Mouse (Mus musculus) 3134 (cell line): ENCODE data around the gene Nol3.
"Not testable (repeated sequence)": the region's sequence is repeated elsewhere in the genome, so short reads cannot be mapped to it uniquely, and the experiment has no call there.

ENCODE experiments used
- DNase-seq: peaks from one replicate; pipeline ENCODE4 v3.0.0-alpha.2; 2011; ENCODE audit warnings: low spot score; ENCODE audit not compliant: insufficient read length; ENCODE audit errors: extremely low read depth

Gene Nol3

GRCm38 (mm10) chr8:105275840-105276239, at the start of gene Nol3:
Gene Nol3 (plus strand): TSS chr8:105276140.
- DNase-seq, result no peak

GRCm38 (mm10) chr8:105231503-105232320, 44.2 kb upstream of the Nol3 start:
- no peak for DNase-seq

- DNase-seq, result not testable (repeated sequence)
These were observed 43.6 kb upstream of the Nol3 start for GRCm38 (mm10) chr8:105232321-105232693.

- DNase-seq, result no peak
These were observed 42.6 kb upstream of the Nol3 start for GRCm38 (mm10) chr8:105233126-105233935.

GRCm38 (mm10) chr8:105235206-105235605, 40.7 kb upstream of the Nol3 start:
- no peak for DNase-seq

GRCm38 (mm10) chr8:105237442-105238142, 38.3 kb upstream of the Nol3 start:
- DNase-seq, result no peak

GRCm38 (mm10) chr8:105241016-105241415, 34.9 kb upstream of the Nol3 start:
- no peak for DNase-seq

- no peak for DNase-seq
These were observed 24.0 kb upstream of the Nol3 start for GRCm38 (mm10) chr8:105251954-105252353.

- no peak for DNase-seq
These were observed 23.0 kb upstream of the Nol3 start for GRCm38 (mm10) chr8:105252680-105253537.

GRCm38 (mm10) chr8:105253766-105254151, 22.2 kb upstream of the Nol3 start:
- DNase-seq, result no peak

- DNase-seq, result no peak
These were observed 21.6 kb upstream of the Nol3 start for GRCm38 (mm10) chr8:105254152-105254965.

- no peak for DNase-seq
These were observed 21.0 kb upstream of the Nol3 start, which contains the start of gene B3gnt9 for GRCm38 (mm10) chr8:105254966-105255350. Gene B3gnt9 (minus strand): TSS chr8:105255153.

GRCm38 (mm10) chr8:105257318-105258114, 18.4 kb upstream of the Nol3 start:
- DNase-seq, result no peak

GRCm38 (mm10) chr8:105258911-105259720, 16.8 kb upstream of the Nol3 start:
- no peak for DNase-seq

- DNase-seq, result no peak
These were observed 16.1 kb upstream of the Nol3 start for GRCm38 (mm10) chr8:105259721-105260320.

GRCm38 (mm10) chr8:105260371-105261099, 15.4 kb upstream of the Nol3 start:
- DNase-seq, result no peak
